Mouse (Mus musculus) gastrocnemius, postnatal 4 days (tissue): Measurements from ENCODE around the gene Jagn1. TPM values are rescaled to one million over a fixed set of nuclear protein-coding genes. Genes with fewer than 3 reads are reported as not detected.

Source experiments
- DNase-seq, 2 experiments: peaks; one replicate each; pipeline ENCODE4 v3.0.0; 2021 to 2022; ENCODE audit warnings: low spot score in 2 of 2, mixed read lengths in 2 of 2
- microRNA-seq: library from miRNA; unstranded; fragments of <30 nt; microRNA quantifications from one replicate; pipeline ENCODE4 v1.2.0, GENCODE M21; 2021
- total RNA-seq, 2 experiments: library from RNA; stranded (reverse); gene quantifications; 2 replicates each; pipeline ENCODE4 v1.2.3; 2021

The Jagn1 gene
- total RNA-seq, 2 experiments from 2014 or later = 34.7 to 39.8 TPM

GRCm38 (mm10) chr6:113472061-113472460 lies 29.7 kb downstream of the Jagn1 start:
- no peak for DNase-seq

- DNase-seq = no peak
Observed at GRCm38 (mm10) chr6:113473246-113473645, 30.9 kb downstream of the Jagn1 start.

DNA sequence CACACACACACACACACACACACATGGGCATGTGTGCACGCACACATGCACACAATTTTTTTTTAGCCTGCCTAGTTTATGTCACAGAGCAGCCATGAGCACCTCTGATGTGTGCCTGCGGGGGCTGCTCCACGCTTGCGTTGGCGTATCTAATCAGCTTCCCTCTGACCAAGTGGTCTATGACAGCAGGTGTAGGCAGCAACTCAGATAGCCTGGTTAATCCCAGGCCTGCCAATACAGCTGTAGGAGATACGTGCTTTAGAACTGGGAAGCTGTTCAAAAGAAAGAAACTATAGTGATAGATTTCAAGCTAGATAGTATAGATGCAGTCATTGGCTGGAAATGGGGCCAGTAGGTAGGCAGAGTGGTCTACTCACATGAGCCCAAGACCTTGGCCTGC lies 31.3 kb downstream of the Jagn1 start:
- DNase-seq = no peak

DNA sequence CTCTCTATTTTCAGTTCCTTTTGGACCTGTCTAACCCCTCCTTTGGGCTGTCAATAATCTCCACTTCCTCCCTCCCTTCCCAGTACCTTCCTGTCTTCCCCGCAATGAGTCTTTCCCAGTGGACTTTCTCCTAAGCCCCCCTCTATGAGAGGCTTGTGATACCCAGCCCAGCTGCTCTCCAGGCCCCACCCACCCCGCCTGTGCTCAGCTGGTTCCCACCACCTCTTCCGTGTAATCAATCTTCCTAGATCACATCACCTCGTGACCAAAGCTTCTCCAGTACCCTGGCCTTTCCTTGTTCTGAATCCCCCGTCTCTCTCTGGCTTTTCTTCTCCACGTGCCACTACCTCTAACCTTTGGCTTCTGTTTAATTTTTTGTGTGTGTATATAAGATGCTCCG lies 35.0 kb downstream of the Jagn1 start:
- no peak for DNase-seq

- no peak for DNase-seq
Observed at GRCm38 (mm10) chr6:113478906-113479305, 36.5 kb downstream of the Jagn1 start.

GRCm38 (mm10) chr6:113480555-113481373 lies 38.4 kb downstream of the Jagn1 start:
- DNase-seq = no peak

GRCm38 (mm10) chr6:113482477-113483099 lies 40.2 kb downstream of the Jagn1 start:
- DNase-seq = no peak

DNA sequence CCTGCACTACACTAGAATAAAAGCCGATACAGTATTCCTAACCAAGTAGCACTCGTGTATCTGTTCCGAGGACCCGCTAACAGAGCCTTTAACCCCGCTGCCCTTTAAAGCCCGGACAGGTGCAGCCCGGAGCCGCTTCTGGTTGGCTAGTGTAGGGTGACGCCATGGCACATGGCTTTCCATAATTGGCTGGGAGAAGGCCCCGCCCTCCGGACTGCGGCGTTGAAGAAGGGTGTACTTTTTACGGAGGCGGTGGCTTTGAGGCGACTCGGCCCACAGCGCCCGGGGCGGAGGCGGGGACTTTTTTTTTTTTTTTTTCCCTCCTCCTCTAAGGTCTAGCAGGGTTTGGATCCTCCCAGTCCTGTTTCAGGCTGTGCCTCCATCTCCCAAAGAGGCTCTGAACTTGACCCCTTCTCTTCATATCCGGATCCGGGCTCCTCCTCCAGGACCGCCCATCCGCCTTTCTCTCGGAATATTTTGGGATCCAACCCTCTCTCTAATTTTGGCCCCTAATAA lies 40.8 kb downstream of the Jagn1 start, which contains the start of gene Creld1:
TSS of gene Creld1 (plus strand) at position 198 of the 516 bp plus-strand sequence.
- DNase-seq = peak; percentile 72 to 91

DNA sequence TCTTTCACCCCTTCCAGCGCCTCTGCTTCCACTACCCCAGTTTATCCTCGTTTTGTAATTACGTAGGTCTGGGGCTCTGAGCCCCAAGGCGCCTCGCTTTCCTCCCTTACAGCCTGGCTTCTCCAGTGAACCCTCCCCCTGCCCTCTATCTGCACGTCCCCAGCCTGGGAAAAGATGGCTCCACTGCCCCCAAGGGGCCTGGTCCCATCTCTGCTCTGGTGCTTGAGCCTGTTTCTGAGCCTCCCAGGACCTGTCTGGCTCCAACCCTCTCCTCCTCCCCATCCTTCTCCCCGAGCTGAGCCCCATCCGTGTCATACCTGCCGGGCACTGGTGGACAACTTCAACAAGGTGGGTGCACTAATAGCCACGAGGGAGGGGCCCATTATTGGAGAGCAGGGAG lies 41.4 kb downstream of the Jagn1 start:
- no peak for DNase-seq

DNA sequence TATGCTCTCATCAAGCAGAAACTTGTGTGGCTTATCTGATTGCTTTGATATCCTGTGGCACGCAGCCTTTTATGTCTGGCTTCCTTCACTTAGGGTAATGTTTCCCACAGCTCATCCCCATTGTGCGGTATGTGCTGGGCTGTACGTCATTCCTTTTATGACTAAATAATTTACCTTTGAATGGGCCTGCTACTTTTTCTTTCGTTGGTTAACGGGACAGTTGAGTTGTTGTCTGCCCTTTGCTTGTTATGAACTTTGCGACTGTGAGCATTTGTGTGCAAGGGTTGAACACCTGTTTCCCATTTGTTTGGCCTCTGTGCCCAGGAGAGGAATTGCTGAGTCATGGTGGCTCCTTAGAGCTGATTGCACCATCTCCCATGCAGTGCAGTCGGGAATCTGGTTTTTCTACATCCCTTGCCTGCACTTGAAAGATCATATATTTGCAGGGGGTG lies 44.8 kb downstream of the Jagn1 start:
- DNase-seq = no peak

DNA sequence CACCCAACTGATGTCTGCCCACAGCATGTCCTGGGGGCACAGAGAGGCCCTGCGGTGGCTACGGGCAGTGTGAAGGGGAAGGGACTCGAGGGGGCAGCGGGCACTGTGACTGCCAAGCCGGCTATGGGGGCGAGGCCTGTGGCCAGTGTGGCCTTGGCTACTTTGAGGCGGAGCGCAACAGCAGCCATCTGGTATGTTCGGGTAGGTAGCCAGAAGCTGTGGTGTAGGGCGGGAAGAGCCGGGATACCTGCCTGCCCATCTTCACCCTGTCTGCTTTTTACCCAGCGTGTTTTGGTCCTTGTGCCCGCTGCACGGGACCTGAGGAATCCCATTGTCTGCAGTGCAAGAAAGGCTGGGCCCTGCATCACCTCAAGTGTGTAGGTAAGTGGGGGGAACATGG lies 47.0 kb downstream of the Jagn1 start:
- DNase-seq = no peak

DNA sequence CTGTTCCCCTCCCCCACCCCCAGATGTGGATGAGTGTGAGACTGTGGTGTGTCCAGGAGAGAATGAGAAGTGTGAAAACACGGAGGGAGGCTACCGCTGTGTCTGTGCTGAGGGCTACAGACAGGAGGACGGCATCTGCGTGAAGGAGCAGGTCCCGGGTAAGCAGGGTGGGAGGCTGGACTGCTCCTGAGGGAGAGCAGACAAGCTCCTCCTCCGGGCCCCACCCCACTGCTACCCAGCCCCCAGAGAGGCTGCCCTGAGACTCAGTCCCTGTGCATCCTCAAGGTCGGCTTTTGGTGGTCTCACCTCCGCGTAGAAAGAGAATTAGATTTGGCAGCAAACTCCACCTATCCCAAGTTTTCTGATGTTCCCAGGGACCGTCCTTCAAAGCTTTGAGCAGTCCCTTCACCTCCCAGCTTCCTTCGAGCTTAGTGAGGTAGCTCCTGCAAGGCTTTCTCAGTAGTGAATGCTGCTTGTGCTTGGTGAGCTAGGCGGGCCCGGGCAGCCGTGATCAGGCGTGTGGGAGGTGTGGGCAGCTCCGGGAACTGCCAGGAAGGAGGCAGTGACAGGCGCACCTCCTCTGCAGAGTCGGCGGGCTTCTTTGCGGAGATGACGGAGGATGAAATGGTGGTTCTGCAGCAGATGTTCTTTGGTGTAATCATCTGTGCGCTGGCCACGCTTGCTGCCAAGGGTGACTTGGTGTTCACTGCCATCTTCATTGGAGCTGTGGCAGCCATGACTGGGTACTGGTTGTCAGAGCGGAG lies 49.9 kb downstream of the Jagn1 start:
- no peak for DNase-seq

- peak; percentile 72 to 83 for DNase-seq
Observed at GRCm38 (mm10) chr6:113494258-113494788, 52.0 kb downstream of the Jagn1 start.

DNA sequence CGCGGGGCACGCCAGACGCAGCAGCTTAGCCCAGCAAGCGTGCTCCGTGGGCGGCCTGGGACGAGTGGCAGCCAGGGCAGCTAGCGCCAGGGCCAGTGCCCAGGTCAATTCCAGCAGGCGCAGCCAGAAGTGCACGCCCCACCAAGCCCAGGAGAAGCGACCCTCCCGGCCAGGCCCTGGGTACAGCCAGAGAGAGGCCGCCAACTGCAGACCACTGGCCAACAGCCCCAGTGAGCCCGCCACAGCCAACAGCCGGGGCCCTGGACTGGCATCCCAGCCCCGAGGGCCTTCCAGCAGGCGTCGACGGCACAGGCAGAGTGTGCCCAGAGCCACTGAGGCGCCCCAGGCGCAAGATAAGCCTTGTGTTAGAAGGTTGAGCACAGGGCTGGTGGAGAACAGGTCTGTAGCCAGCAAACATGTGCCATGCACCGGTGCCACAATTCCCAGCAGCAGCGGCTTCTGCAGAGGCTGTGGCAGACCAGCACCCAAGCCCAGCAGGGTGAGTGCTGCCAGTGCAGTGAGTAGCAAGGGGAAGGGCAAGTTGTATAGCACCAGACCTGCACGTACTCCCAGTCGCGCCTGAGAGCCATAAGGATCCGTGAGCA lies 52.8 kb downstream of the Jagn1 start:
- DNase-seq = no peak

Small RNA genes lying within 50 kb of the gene (microRNA-seq; reads per million reads assigned to microRNA genes)
- not detected for gene Gm24387

Other genes starting within 250 kb of the Jagn1 start
- 1 to 10 TPM in 1 of 2 experiments, under 1 TPM in 1; 0.91 to 1.0 TPM for gene Lhfpl4, start 247.2 kb upstream of the Jagn1 start, total RNA-seq
- gene Mtmr14, start 204.7 kb upstream of the Jagn1 start, total RNA-seq = 10 to 100 TPM; 15.5 to 16.9 TPM
- under 1 TPM in 1 of 2 experiments, not detected in 1; 0.36 TPM for gene Cpne9, start 160.3 kb upstream of the Jagn1 start, total RNA-seq
- 10 to 100 TPM; 20.9 to 25.5 TPM for gene Brpf1, start 135.4 kb upstream of the Jagn1 start, total RNA-seq
- 10 to 100 TPM in 1 of 2 experiments, 1 to 10 TPM in 1; 7.8 to 10.1 TPM for gene Ogg1, start 115.6 kb upstream of the Jagn1 start, total RNA-seq
- 10 to 100 TPM; 47.5 to 49.5 TPM for gene Camk1, start 98.6 kb upstream of the Jagn1 start, total RNA-seq
- gene Tada3, start 64.7 kb upstream of the Jagn1 start, total RNA-seq = 10 to 100 TPM; 30.0 to 32.3 TPM
- gene Arpc4, start 64.5 kb upstream of the Jagn1 start, total RNA-seq = 100 to 1,000 TPM; 130 to 134 TPM
- 1 to 10 TPM; 3.4 to 4.6 TPM for gene Ttll3, start 53.3 kb upstream of the Jagn1 start, total RNA-seq
- 10 to 100 TPM; 12.0 to 12.2 TPM for gene Rpusd3, start 23.2 kb upstream of the Jagn1 start, total RNA-seq
- 10 to 100 TPM; 12.4 to 25.1 TPM for gene Cidec, start 6.8 kb upstream of the Jagn1 start, total RNA-seq
- gene Il17re, start 15.9 kb downstream of the Jagn1 start, total RNA-seq = under 1 TPM; 0.52 to 0.88 TPM
- gene Il17rc, start 28.9 kb downstream of the Jagn1 start, total RNA-seq = 10 to 100 TPM in 1 of 2 experiments, 1 to 10 TPM in 1; 9.5 to 11.0 TPM
- gene Creld1, start 40.7 kb downstream of the Jagn1 start, total RNA-seq = 10 to 100 TPM; 38.7 to 45.2 TPM
- under 1 TPM; 0.13 to 0.15 TPM for gene Prrt3, start 59.4 kb downstream of the Jagn1 start, total RNA-seq
- gene Emc3, start 89.1 kb downstream of the Jagn1 start, total RNA-seq = 10 to 100 TPM; 50.9 to 54.5 TPM
- 1 to 10 TPM; 4.8 to 5.3 TPM for gene Fancd2, start 89.1 kb downstream of the Jagn1 start, total RNA-seq
- gene Fancd2os, start 158.1 kb downstream of the Jagn1 start, total RNA-seq = not detected
- gene Brk1, start 162.2 kb downstream of the Jagn1 start, total RNA-seq = 10 to 100 TPM; 96.6 to 98.6 TPM
- 10 to 100 TPM; 16.1 to 20.1 TPM for gene Vhl, start 181.4 kb downstream of the Jagn1 start, total RNA-seq
- gene Irak2, start 195.9 kb downstream of the Jagn1 start, total RNA-seq = 10 to 100 TPM in 1 of 2 experiments, 1 to 10 TPM in 1; 9.5 to 10.7 TPM